Mouse (Mus musculus) urinary bladder, postnatal 36 days (tissue): Measurements from ENCODE around the gene Mif.
A peak's percentile ranks its signal among the peaks of the same experiment; 100 is the strongest.
"Not testable (repeated sequence)": the region's sequence is repeated elsewhere in the genome, so short reads cannot be mapped to it uniquely, and the experiment has no call there.

Experiments used
- DNase-seq, 2 experiments: peaks; one replicate each; pipeline ENCODE4 v3.0.0; 2022; ENCODE audit warnings: low spot score in 2 of 2, mixed read lengths in 1 of 2

Mif gene

DNA sequence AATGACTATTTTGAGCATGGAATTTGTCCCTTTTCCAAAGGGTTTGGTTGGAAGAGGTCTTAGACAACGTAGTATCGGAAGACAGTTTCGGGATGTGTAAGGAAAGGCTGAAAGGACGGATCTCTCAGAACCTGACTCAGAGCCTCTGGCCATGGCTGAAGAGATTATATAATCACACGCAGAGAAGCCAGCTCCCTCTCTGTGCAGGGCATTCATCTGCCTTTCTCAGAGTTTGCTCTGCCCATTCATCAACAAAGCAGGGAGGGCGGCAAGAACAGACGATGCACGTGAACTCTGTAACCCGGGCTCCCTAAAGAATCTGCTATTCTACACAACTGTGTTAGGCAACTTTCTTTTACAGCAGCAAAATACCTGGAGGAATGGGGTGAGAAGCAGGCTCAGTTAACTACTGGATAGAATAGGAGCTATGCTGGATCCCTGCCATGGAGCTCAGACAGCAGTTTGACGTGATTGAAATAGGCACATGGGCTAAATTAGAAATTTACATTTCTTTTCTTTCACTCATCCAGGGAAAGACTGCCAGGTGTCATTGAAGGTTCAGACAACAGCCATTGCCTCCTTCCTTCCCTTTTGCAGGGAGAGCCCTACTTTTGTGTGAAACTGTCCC lies 13.6 kb upstream of the Mif start:
- DNase-seq = no peak

DNA sequence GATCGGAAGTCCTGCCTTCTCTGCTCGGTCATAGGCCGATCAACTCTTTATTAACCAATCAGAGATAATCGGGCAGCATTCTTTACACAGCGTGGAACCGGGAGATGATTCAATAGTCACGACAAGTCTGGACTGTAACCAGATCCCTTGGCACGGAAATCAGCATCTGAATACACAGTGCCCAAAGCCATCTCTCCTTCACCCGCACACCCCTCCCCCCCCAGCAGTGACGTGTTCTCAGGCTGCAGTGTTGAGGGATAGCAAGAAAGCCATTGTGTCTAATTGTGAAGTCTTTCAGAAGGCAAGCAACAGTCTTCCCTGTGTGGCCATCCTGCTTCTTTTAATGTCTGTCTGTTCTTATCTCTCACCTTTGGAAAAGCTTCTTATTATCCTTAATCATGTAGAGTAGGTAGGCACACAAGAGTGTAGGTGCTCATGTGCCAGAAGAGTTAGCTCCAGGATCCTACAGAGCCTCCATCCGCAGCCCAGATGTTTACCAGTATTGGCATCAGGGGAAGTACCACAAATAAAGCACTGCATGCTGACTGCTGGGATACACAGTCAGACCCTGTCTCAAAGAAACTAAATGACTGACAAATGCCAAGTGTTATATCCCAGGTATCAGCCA lies 13.0 kb upstream of the Mif start:
- peak; percentile 58 to 77 for DNase-seq

DNA sequence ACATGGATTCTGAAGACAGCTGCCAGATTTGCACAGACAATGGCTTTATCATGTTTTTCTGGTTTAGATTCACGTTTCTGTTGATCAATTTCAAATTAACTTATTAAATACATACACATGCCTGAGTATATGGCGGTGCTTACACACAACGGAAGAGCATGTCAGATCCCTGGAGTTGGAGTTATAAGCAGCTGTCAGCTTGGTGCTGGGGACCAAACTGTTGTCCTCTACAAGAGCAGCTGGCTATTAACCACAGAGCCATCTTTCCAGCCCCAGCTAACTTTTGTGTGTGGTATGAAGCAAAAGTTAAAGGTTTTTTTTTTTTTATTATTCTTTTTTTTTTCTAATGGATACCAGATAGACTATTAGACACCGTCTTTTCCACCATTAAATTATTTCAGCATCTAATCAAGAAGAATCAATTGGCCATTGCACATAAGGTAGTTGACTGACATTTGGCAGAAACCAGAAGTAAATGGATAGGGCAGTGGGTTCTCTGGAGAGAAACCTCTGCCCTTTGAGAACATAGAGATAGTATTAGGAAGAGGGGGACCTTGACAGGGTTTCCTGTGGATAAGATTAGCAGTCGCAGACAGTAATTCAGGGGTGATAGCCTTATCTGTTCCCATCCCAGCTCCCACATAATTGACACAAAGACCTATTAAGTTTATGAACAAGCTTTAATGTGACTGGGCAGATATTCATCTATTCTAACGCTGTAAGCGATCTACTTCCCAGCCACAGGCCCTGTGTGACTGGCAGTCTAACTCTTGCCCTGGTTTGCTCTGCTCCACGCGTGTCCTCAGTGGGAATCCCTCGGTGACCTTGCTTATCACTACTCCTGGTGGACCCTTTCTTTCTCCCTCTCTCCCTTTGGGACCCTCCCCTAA lies 12.2 kb upstream of the Mif start:
- no peak for DNase-seq

DNA sequence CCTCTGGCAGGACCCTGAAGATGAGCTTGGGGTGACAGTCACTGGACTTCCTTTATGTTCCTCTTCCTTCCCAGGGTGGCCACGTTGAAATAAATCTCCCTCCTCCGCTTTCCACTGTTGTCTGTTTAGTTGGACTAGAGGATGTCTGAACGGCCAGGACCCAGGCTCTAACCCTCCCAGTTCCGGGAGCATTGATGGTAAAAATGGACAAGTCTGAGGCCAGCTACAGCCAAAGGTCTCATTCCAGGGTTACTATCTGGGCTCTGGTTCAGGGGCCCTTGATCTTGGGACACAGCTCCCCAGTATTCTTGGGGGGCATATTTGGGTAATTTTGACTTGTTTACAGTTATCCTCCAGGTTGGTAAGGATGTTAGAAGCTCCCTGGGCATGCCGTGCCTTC lies 1.5 kb upstream of the Mif start:
- DNase-seq = no peak

DNA sequence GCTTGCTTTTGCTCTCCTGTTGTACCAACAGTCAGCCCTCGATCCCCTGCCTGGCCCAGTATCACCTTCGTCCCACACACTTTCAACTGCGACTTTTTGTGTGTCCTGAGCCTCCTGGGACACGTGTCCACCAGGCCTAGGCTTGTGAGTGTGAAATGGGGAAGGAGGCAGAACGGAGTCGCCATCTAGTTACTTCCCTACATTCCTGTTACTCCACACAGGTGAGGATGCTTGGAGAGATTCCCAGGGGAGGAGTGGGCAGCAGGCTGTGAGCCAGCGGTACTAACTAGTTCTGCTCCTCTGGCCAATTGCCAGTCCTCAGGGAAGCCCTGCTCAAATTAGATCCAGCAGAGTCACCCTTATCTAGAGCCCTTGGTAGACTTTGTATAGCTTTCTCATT lies 706 bp upstream of the Mif start:
- DNase-seq = no peak

DNA sequence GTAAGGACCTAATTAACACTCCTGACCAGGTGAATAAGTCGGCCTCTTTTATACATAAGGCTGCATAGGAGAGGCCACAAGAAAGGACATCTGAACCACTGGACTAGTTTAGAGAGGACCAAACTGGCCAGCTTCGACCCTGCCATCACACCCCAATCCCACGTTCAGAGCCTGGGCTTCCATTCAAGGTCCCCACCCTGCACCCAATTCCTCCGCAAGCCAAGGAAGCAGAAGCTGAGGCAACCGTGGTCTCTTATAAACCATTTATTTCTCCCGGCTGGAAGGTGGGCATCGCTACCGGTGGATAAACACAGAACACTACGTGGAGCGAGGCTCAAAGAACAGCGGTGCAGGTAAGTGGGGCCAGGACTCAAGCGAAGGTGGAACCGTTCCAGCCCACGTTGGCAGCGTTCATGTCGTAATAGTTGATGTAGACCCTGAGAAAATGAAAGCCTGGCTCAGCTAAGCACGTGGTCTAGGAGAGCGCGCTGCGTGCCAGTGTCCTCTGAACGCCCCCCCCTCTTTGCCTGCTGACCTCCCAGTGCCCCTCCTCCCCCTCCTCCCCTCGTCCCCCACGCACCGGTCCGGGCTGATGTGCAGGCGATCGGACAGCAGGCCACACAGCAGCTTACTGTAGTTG lies 813 bp downstream of the Mif start:
- DNase-seq = no peak

DNA sequence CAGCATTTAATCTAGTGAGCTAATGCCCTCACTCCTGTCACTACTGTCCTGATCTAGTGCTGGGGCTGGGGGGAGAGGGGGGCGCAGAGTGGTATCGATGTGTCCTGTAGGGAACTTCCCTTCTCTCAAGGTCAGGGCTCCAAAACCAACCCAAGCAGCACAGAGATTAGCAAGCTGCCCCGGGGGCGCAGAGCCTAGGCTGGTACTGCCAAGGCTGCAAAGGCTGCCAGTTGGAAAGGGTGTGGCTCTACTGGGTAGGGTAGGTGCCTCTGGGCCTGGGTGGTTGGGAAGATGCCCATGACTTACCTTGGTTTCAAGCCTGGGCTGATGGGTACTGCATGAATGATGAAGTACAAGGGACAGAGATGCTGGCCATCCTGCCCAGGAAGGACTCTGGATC lies 2.4 kb downstream of the Mif start:
- no peak for DNase-seq

DNA sequence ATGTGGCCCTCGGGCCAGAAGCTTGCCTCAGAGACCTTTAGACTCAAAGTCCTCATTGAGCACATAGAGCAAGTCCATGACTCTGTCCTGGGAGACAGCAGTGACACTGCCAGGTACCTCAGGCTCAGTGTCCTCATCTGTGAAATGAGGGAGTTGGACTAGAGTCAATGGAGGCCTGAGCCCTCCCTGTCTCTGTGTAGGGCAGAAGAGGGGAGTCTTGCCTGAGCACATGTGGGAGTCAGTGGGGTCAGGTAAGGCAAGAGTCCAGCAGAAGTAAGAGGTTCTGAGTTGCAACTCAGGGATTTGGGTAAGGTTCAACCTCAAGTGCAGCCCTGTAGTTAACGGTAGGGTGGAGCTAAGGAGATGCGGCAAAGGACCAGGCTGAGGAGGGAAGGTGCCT lies 3.1 kb downstream of the Mif start:
- no peak for DNase-seq

DNA sequence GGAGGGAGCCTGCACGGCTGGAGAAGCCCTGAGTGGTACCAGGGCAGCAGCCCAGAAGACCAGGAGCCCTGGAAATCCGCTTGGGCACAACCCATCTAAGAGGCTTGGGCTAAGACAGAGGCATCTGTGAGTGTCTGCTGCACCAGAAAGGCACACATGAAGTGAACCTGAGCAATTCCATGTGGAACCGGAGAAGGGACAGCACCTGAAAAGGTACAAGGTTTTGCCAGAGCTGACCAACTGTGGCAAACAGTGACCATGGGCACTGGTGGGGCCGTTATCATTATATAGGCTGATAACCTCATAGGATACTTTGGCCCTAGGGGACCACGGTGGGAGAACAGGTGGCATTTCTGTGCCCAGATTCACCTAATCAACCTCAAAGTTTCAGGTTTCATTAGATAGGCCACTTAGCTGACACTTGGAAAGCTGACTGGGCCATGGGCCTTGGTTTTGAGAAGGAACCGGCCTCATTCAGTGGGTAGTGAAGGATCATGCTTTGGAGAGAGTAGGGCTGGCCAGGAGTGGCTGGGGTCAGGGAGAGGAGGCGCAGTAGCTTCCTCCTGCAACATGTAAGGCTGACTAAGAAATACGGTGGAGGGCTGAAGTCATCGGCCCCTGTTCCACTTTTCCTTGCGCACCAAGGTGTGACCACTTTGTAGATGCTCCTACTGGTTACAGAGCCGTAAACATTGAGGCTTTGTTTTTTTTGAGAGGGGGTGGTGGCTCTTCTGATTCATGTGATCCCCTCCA lies 3.7 kb downstream of the Mif start:
- DNase-seq = no peak

DNA sequence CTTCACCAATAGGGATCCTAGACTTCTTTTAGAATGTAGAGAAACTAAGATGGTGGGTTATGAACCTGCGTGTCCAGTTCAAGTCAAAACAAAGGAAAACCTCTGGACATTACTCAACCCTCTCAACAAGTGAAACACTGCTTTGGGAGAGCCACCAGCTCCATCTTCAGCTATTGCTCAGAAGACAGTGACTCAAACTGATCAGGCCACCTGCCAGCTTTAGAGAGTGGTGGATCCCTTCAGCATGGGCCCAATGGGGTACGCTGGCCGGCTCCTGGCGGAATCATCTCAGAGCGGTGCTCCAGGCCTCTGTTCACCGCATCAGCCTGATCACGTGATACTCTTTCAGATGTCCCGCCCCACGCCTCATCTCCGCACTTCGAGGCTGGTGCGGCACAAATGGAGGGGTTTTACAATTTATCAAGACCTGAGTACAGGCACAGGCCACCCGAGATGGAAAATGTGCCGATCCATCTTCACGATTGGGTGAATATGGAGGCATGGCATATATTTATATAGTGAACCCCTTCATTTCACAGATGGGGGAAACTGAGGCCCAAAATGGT lies 4.5 kb downstream of the Mif start:
- DNase-seq = no peak

DNA sequence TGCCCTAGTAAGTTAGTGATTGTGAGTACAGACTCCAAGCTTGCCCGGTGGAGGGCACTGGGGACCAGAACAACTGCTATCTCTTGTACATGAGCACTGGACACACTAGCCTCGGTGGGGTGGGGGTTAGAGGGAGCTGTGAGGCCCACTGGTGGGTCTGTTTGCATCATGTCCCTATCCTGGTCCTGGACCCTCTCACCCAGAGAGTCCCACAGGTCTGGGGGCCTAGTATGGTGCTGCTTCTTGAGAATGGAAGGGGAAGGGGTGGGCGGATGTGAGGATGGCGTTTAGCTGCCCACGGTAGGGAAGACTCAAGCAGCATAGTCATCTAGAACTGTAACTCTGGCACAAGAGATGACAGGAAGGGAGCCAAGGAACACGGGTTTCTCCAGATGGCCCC lies 5.2 kb downstream of the Mif start:
- no peak for DNase-seq

DNA sequence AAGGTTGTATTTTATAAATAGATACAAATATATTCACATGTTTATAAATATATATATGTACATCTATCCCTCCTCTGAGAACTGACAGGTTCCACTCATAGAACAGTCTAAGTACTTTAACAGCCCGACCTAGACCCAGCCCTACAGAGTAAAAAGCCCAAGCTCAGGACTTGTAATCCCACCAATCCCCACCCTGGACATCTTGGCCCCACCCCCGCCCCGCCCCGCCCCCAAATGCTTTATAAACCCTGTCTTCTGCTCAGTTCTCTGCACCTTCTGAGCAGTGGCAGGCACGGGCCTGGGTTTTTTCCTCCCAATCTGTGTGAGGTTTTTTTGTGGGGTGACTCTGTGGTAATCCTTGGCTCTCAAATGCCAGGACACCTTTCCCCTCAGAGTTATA lies 5.9 kb downstream of the Mif start:
- no peak for DNase-seq

DNA sequence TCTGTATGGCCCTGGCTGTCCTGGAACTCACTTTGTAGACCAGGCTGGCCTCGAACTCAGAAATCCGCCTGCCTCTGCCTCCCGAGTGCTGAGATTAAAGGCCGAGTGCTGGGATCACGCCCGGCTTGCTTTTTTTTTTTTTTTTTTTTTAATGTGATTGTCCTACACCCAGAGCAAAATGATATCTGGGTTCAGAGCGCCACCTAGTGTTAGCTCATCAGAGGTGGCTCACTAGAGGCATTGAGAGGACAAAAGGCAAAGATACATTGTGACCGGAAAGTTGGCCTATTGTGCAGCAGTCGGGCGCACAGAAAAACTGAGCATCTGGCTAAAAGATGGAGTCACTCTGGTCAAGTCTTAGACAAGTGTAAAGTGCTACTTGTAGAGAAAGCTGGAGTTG lies 6.6 kb downstream of the Mif start:
- peak; percentile 69 to 82 for DNase-seq

DNA sequence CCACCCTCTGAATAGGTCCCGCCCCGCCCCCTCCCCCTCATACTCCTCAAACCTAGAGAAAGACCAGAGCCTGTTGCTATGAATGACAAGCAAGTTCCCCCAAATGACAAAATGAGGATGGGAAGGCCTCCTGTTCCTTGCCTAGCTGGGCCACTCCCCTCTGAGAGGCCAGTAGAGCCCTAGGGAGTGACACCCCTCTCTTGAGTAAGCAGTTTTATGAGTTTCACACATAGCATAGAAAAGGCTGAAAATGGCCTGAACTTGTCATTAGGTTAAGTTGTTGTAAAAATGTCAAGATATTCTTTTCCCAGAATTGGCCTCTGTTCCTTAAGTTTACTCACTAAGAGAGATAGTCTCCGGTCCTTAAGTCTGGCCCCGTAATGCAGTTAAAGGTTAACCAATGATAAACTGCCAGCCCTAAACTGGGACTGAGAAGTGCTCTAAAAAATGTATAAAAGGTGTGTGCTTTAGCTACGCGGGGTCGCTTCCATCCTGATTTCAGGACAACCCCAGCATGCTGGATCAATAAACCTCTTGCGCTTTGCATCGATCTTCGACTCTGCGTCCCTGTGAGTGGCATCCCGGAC lies 7.4 kb downstream of the Mif start:
- no peak for DNase-seq

DNA sequence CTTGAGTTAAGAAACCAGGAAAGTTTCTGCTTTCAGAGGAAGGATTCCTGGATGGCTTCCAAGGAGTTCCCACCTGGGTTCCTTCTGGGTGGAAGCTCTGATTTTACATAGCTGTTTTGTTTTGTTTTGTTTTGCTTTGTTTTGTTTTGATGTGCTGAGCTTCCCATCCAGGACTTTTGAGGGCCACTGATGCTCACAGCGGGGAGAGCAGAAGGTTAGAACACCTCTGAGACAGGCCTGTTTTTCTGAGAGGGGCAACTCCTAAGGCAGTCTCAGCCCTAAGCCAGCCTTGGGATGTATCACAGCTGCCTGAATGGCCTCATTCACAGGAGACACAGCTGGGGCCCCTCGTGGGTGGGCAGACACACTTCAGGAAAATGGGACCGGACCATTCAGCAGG lies 8.4 kb downstream of the Mif start:
- no peak for DNase-seq

DNA sequence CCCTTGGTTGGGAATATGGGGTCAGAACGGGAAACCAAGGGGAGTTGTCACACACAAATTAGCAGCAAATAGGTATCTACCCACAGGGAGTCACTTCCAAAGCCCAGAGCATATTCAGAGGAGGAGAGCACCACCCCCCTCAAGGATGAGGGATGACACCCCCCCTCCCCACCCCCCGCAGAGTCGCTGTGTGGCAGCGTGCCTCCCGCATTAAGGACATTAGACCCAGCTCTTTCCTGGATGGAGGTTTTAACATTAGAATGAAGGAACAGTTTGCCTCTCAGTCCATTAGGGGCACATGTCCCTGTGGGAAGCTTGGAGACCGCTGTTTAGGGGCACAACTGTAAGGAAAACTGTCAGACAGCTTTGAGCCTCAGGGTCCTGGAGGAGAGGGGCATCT lies 9.0 kb downstream of the Mif start:
- DNase-seq = no peak

DNA sequence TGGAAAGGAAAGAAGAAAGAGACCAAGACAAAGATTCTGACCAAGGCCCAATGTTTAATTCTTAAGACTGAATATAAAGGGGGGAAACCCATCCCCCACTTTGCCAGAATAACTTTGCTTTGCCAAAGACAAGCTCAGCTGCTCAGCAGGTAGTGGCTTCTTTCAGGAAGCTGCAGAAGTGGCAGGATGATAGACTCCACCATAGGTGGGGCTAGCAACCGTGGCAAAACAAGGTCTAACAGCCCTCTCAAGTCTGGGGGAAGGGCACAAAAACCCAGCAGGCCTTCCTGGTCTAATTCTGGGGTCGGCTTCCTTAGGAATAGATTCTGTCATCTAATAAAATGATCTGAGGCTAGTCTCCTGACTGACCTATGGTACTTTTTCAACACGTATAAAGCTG lies 11.7 kb downstream of the Mif start:
- DNase-seq = no peak

DNA sequence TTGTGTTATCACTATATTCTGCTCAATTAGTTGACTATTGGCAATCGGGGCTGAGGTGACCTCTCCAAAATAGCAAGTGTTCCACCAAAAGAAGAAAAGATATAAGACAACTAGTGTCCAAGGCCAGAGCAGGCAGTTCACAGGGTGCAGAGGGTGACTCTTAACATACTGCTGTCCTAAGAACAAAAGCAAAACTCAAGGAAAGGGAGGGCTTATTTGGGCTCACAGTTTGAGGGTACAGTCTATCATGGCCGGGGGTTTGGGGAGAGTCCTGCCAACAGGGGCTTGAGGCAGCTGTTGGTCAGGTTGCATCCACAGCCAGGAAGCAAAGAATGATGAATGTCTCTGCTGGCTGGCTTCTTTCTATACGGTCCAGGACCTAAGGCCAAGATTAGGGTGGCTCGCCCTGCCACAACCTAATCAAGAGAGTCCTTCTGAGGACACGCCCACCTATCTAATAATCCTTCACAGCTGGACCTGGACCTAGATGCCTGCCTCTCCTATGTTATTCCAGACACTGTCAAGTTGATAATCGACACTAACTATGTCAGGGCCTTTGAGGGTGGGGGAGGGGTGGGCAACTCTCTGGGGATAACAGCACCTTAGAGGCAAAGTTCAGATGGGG lies 14.6 kb downstream of the Mif start:
- DNase-seq = no peak

DNA sequence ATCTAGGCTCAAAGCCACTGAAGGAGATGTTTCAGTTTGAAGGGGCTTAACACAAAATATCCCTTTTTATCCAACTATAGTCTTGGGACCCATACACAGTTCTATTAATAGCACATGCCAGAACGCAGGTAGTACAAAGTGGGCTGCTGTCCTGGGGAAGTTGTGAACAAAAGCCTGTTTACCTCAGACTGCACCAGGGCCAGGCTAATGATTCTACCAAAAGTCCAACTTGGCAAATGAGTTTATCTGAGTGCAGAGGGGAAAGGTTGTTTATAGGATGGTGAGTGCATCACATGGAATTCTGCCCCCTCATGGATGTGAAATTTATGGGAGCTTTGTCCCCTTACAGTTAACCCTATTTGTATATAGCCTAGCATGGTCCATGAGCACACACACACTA lies 15.2 kb downstream of the Mif start:
- DNase-seq = no peak

DNA sequence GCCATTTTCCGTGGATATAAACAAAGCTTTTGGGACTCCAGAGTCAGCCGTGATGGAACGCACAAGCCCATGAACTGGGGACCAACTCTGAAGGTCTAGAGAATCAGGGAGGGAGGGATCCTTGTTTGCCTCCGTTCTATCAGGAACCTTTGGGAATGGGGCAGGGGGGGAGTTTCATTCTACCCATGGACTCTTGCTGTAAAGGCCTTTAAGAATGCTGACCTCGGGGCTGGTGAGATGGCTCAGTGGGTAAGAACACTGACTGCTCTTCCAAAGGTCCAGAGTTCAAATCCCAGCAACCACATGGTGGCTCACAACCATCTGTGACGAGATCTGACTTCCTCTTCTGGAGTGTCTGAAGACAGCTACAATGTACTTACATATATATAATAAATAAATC lies 16.1 kb downstream of the Mif start:
- DNase-seq = not testable (repeated sequence)

DNA sequence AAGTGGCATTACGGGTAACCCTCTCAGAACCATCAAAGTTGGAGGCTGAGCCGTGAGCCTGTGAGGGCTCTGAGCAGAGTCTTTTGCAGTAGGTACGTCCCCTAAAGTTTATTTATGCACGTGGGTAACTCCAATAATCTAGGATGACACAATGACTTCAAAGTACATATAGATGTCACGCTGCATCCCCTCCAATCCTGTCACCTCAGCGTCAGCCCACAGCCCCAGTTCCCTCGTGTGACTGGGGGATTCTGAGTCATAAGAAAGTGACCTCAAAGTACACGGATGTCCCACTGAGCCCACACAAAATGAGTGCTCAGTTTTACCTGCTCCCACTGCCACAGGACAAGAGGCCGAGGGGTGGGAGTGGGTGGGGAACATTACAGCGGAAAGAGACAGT lies 20.9 kb downstream of the Mif start:
- DNase-seq = no peak
